Mouse (Mus musculus): ENCODE results near the gene Tcea3. TPM values are rescaled to one million over a fixed set of nuclear protein-coding genes. Genes with fewer than 3 reads are reported as not detected.

Gene Tcea3
- polyA plus RNA-seq, 1 experiment: 1.8 TPM

DNA sequence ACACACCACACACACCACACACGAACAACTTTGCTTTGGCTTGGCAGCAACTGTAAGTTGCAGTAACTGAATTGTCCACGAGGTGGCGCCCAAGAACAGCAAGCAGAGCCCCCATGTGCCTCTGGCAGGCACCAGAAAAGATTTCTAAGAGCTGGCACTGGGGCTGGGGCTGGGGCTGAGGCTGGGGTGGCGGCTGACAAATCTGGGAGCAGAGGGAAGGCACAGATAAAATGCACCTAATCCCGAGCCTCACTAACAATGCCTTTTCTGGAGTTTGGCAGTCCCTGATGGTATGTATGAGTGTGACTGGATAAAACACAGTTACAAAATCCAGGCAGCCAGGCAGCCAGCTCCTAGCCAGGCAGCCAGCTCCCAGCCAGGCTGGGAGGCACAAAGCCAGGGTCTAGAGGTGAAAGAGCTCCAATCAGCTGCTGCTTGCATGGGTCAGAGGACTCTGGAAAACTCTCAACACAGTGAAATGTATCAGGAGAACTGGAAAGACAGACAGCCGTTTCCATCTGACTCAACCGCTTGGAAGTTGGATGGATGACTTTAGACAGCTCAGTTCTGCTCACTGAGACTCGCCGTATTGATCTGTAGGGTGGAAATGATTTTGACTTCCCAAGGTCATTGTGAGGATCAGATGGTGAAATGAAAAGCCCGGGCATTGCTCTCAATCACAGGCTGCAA is 13.1 kb downstream of the Tcea3 start:
- WGBS: 47% methylated on average over 10 of the region's 10 CpGs
- TF ChIP-seq CTCF (IDR thresholded peaks at IDR 0.05; ENCODE audit: borderline replicate concordance, control insufficient read depth, extremely low read depth, insufficient read depth, low read length, poor library complexity) (peak; percentile 90), POLR2A (IDR thresholded peaks at IDR 0.05; ENCODE audit: control insufficient read depth, extremely low read depth, insufficient read depth, low read length, poor library complexity) (no peak)
- peak; percentile 79 for DNase-seq

DNA sequence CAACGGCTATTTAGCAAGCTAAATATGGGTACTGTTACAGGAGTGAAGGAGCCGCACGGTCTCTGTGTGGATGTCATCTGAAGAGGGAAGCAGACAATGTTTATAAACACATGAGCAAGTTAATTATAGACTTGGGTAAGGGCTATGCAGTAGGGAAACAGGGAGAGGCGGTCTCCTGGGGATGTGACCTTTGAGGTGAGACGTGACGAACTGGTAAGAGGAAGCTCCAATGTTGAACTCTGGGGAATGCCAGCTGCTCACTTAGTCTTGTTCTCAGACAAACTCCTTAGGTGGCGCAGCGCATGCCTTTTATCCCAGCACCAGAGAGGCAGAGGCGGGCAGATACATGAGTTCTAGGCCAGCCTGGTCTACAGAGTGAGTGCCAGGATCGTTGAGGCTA is 14.4 kb downstream of the Tcea3 start:
- no peak overlapping the region for H3K27ac ChIP-seq (ENCODE audit: control insufficient read depth, insufficient read depth, low read length)
- WGBS: 75% methylated on average over 10 of the region's 10 CpGs
- TF ChIP-seq CTCF (IDR thresholded peaks at IDR 0.05; ENCODE audit: borderline replicate concordance, control insufficient read depth, extremely low read depth, insufficient read depth, low read length, poor library complexity) (no peak), POLR2A (IDR thresholded peaks at IDR 0.05; ENCODE audit: control insufficient read depth, extremely low read depth, insufficient read depth, low read length, poor library complexity) (no peak)
- H3K4me1 ChIP-seq (replicated peaks; ENCODE audit: control insufficient read depth, insufficient read depth, low read length): peaks cover 6% of the 10 kb centered on the region
- H3K36me3 ChIP-seq (ENCODE audit: control insufficient read depth, insufficient read depth, low read length): no peaks in the 10 kb centered on the region
- H3K4me3 ChIP-seq (ENCODE audit: control insufficient read depth, insufficient read depth, low read length): no peak overlapping the region
- H3K27me3 ChIP-seq (ENCODE audit: control insufficient read depth, insufficient read depth, low read length): no peaks in the 10 kb centered on the region
- DNase-seq: no peak

More for the DNA sequence above, 13.1 kb downstream of the Tcea3 start:
- H3K4me3 ChIP-seq (ENCODE audit: control insufficient read depth, insufficient read depth, low read length): no peak overlapping the region
- H3K36me3 ChIP-seq (ENCODE audit: control insufficient read depth, insufficient read depth, low read length): no peaks in the 10 kb centered on the region
- no peaks in the 10 kb centered on the region for H3K27me3 ChIP-seq (ENCODE audit: control insufficient read depth, insufficient read depth, low read length)
- H3K27ac ChIP-seq (ENCODE audit: control insufficient read depth, insufficient read depth, low read length): no peak overlapping the region
- no peaks in the 10 kb centered on the region for H3K4me1 ChIP-seq (replicated peaks; ENCODE audit: control insufficient read depth, insufficient read depth, low read length)

DNA sequence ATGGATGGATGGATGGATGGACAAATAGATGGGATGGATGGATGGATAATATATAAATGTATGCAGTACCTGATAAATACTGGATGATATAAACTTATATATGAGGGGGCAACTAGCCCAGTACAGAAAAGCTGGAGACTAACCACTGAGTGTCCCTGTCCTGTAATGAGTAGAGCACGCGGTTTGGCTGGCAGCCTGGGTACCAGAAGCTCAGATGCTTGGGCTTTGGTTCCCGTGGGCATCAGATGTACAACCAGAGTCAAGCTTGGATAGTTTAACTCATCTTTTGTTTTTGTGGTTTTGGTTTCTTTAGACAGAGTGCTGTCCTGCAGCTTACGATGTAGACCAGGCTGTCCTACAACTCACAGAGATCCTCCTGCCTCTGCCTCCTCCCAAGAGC is 16.0 kb downstream of the Tcea3 start:
- TF ChIP-seq CTCF (IDR thresholded peaks at IDR 0.05; ENCODE audit: borderline replicate concordance, control insufficient read depth, extremely low read depth, insufficient read depth, low read length, poor library complexity) (no peak), POLR2A (IDR thresholded peaks at IDR 0.05; ENCODE audit: control insufficient read depth, extremely low read depth, insufficient read depth, low read length, poor library complexity) (no peak)
- 93% methylated on average over 4 of the region's 4 CpGs for WGBS
- no peaks in the 10 kb centered on the region for H3K27me3 ChIP-seq (ENCODE audit: control insufficient read depth, insufficient read depth, low read length)
- peaks cover 10% of the 10 kb centered on the region for H3K4me1 ChIP-seq (replicated peaks; ENCODE audit: control insufficient read depth, insufficient read depth, low read length)
- DNase-seq: no peak
- H3K36me3 ChIP-seq (ENCODE audit: control insufficient read depth, insufficient read depth, low read length): no peaks in the 10 kb centered on the region
- H3K27ac ChIP-seq (ENCODE audit: control insufficient read depth, insufficient read depth, low read length): no peak overlapping the region
- no peak overlapping the region for H3K4me3 ChIP-seq (ENCODE audit: control insufficient read depth, insufficient read depth, low read length)

DNA sequence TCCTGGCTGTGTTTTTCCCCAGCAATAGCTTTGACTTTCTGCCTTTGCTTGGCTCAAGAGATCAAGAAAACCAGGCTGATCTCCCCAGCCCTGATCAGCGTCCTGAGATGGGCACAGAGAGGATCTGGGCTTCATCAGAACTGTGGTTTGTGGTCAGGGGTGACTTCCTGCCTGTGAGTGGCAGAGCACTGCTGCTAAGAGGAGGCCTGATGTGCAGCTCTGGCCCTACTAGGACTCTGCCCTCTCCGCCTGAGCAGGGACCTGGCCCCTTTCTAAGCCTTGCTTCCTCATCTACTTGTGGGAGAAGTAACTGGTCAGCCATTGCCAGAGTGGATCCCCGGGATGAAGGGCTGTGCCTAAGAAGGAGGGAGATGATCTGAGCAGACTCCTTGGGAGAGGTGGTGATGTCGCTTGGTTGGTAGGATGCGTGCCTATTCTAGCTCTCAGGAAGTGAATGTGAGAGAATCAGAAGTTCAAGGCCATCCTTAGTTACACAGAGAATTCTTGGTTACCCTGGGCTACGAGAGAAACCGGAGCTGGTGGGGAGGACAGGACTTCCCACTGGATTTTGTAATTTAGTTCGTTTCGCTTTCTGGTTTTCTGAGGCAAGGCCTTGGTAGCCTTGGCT is 19.3 kb downstream of the Tcea3 start:
- TF ChIP-seq POLR2A (IDR thresholded peaks at IDR 0.05; ENCODE audit: control insufficient read depth, extremely low read depth, insufficient read depth, low read length, poor library complexity): no peak
- no peak for TF ChIP-seq CTCF (IDR thresholded peaks at IDR 0.05; ENCODE audit: borderline replicate concordance, control insufficient read depth, extremely low read depth, insufficient read depth, low read length, poor library complexity)
- Histone ChIP-seq H3K36me3 (ENCODE audit: control insufficient read depth, insufficient read depth, low read length) (no peaks in the 10 kb centered on the region), H3K4me3 (ENCODE audit: control insufficient read depth, insufficient read depth, low read length) (no peak overlapping the region), H3K27me3 (ENCODE audit: control insufficient read depth, insufficient read depth, low read length) (no peaks in the 10 kb centered on the region), H3K27ac (ENCODE audit: control insufficient read depth, insufficient read depth, low read length) (no peak overlapping the region), H3K4me1 (replicated peaks; ENCODE audit: control insufficient read depth, insufficient read depth, low read length) (peaks cover 10% of the 10 kb centered on the region)
- WGBS: 32% methylated on average over 9 of the region's 9 CpGs
- DNase-seq: peak; percentile 60

DNA sequence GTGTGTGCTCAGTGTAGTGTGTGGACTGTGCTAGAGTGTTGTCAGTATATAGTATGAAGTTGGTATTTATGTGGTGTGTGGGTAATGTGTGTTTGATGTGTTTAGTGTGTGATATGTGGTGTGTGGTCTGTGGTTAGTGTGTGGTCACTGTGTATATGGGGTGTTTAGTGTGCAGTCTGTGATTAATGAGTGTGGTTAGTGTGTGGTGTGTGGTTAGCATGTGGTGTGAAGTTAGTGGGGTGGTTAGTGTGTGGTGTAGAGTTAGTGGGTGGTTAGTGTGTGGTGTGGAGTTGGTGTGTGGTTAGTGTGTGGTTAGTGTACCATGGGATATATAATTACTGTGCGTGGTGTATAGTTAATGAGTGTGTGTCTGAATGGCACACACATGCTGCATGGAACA is 21.4 kb downstream of the Tcea3 start:
- WGBS: 16% methylated on average over 1 of the region's 1 CpGs
- Histone ChIP-seq H3K27me3 (ENCODE audit: control insufficient read depth, insufficient read depth, low read length) (no peaks in the 10 kb centered on the region), H3K36me3 (ENCODE audit: control insufficient read depth, insufficient read depth, low read length) (no peaks in the 10 kb centered on the region), H3K4me1 (replicated peaks; ENCODE audit: control insufficient read depth, insufficient read depth, low read length) (peaks cover 10% of the 10 kb centered on the region), H3K27ac (ENCODE audit: control insufficient read depth, insufficient read depth, low read length) (no peak overlapping the region), H3K4me3 (ENCODE audit: control insufficient read depth, insufficient read depth, low read length) (no peak overlapping the region)
- DNase-seq: no peak
- no peak for TF ChIP-seq CTCF (IDR thresholded peaks at IDR 0.05; ENCODE audit: borderline replicate concordance, control insufficient read depth, extremely low read depth, insufficient read depth, low read length, poor library complexity)
- no peak for TF ChIP-seq POLR2A (IDR thresholded peaks at IDR 0.05; ENCODE audit: control insufficient read depth, extremely low read depth, insufficient read depth, low read length, poor library complexity)

DNA sequence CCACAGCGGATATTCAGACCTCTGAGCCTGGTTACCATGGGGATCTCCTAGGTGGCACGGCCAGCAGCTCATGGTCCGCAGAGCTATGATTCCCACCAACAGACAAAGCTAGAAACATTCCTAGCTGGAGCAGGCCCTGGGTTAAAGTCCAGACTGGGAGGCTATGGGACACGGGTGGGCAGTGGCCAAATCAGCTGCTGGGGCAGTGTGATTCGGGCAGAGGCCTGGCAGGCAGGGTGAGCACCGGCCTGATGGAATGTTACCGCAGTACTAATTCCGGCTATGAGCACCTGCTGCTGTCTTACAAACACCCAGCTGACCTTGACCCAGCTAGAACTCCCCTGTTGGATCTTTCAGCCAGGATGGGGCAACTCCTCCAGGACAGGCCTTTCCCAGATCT is 23.1 kb downstream of the Tcea3 start:
- H3K27ac ChIP-seq (ENCODE audit: control insufficient read depth, insufficient read depth, low read length): no peak overlapping the region
- no peak overlapping the region for H3K4me3 ChIP-seq (ENCODE audit: control insufficient read depth, insufficient read depth, low read length)
- 98% methylated on average over 8 of the region's 8 CpGs for WGBS
- no peaks in the 10 kb centered on the region for H3K36me3 ChIP-seq (ENCODE audit: control insufficient read depth, insufficient read depth, low read length)
- no peak for TF ChIP-seq POLR2A (IDR thresholded peaks at IDR 0.05; ENCODE audit: control insufficient read depth, extremely low read depth, insufficient read depth, low read length, poor library complexity)
- no peak for TF ChIP-seq CTCF (IDR thresholded peaks at IDR 0.05; ENCODE audit: borderline replicate concordance, control insufficient read depth, extremely low read depth, insufficient read depth, low read length, poor library complexity)
- H3K27me3 ChIP-seq (ENCODE audit: control insufficient read depth, insufficient read depth, low read length): no peaks in the 10 kb centered on the region
- peaks cover 10% of the 10 kb centered on the region for H3K4me1 ChIP-seq (replicated peaks; ENCODE audit: control insufficient read depth, insufficient read depth, low read length)
- no peak for DNase-seq

Measured in thymus, adult 2 months (tissue).